Mouse (Mus musculus): ENCODE data around the gene Naa38. TPM values are rescaled to one million over a fixed set of nuclear protein-coding genes. Genes with fewer than 3 reads are reported as not detected.
"Not testable (repeated sequence)": the region's sequence is repeated elsewhere in the genome, so short reads cannot be mapped to it uniquely, and the experiment has no call there.

The Naa38 gene
- total RNA-seq, 1 experiment from 2014 or later: 93.2 TPM

DNA sequence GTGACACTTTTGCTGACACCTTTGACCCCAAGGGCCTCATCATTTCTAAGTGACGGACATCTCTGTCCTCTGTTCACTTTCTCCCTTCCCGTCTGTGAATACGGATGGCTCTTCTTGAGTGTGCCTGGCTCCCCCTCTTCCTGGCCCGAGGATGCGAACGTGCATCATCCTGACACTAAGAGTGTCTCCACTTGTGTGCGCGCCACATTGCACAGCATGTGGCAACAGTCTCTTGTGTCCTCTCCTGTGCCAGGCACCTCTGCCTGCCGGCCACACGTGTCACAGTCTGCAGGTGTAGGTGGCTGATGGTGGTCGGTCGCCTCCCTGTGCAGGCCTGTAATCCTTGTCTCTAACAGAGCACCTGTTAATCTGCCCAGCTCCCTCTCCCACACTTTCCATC is 23.7 kb upstream of the Naa38 start:
- ATAC-seq (replicated peaks in 1 of 2; ENCODE audit: insufficient read depth in 1 of 2, low FRiP score in 2 of 2, low TSS enrichment in 1 of 2, low read depth in 1 of 2, poor library complexity in 2 of 2, severe bottlenecking in 2 of 2): no peak

DNA sequence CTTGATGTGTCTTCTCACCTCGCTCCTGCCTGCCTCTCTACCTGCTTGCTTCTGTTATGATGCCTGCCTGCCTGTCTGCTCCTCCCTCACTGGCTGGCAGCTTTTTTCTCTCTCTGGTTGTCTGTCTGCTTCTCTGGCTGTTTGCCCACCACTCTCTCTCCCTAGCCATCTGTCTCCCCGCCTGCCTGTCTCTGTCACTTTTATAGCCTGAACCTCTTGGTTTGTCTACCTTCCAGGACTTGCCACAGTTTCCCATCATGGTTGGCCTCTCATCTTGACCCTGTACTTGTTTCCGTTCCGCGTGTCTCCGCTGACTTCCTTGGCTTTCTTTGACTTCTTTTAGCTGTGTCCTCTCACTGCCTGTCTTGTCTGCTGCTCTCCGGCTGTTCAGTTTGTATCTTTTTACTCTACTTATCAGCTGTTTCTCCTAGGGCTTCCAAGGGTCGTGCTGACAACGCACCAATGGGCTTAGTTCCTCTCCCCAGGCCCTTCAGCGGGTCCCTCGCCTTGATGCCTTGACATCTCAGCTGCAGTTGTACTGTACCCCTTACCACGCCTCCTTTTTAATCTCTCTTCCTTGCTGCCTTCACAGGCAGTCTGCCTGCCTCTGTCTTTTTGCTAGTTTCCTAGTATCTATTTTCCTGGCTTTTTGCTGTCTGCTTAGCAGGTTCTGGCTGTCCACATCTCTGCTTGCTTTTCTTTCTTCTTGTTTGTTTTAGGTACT is 23.1 kb upstream of the Naa38 start:
- no peak for ATAC-seq (replicated peaks in 1 of 2; ENCODE audit: insufficient read depth in 1 of 2, low FRiP score in 2 of 2, low TSS enrichment in 1 of 2, low read depth in 1 of 2, poor library complexity in 2 of 2, severe bottlenecking in 2 of 2)

DNA sequence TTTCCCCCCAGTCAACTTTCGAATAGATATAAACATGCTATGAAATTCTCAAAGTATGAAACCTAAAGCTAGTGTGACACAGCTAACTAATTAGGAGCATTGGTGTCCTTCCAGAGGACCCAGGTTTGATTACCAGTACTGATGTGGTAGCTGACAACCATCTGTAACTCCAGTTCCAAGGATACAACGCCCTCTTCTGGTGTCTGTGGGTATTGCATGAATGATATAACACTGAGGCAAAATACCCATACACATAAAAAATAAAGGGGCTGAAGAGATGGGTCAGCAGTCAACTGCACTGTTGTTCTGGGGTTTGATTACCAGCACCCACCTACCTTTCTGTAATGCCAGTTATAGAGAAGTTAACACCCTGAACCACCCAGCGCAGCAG is 22.5 kb upstream of the Naa38 start:
- ATAC-seq (replicated peaks in 1 of 2; ENCODE audit: insufficient read depth in 1 of 2, low FRiP score in 2 of 2, low TSS enrichment in 1 of 2, low read depth in 1 of 2, poor library complexity in 2 of 2, severe bottlenecking in 2 of 2): no peak

DNA sequence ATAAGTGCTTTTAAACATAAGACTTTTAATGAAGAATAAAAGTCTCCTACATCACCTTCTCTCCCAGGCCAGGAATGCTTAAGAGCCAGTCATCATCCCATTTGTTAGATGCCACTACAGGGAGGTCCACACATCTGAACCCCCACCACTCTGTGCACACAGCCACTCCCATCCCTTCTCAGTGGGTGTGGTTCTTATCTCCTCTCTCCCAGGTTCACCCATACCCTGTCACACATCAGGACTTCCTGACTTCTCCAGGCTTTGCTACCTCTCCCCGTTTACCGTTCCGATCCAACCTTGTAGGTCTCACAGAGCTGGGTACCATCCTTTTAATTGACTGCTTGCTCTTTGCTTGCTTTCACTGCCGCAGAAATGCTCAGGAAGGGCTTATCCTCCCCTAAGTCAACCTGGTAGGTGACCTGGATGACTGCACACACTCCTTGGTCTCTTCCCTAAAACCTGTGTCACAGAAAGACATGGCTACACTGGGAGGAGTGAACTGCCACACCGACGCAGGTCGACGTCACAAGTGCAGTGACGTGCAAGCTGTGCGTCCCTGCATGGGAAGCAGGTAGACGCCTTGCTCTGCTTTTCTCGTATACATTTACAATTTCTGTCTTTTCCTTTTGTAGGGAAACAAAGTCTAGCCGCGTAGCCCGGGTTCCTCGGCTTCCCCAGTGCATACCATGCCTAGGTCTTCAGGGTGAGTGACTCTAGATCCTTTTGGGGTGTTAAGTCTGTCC is 21.9 kb upstream of the Naa38 start:
- ATAC-seq (replicated peaks in 1 of 2; ENCODE audit: insufficient read depth in 1 of 2, low FRiP score in 2 of 2, low TSS enrichment in 1 of 2, low read depth in 1 of 2, poor library complexity in 2 of 2, severe bottlenecking in 2 of 2): no peak

DNA sequence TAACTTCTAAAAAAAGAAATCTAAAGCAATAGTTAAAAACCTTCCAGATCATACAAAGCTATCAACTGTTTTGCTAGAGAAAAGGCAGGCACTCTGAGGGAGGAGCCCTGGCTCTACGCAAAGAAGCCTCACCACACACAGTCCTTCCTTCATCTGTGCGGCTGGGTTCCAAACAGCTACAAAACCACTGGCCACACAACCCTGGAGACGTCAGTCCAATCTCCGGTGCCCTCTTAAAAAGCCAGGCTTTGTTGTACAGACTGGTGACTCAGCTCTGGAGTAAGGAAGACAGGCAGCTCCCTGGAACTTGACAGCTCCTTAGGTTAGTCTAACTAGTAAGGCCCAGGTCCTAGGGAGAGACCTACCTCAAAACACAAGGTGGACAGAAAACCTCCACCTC is 19.6 kb upstream of the Naa38 start:
- 0 out of 4 replicates have a peak, but pooled peaks of 1 of the 2 experiments have one; percentile 30 for ATAC-seq (replicated peaks in 1 of 2; ENCODE audit: insufficient read depth in 1 of 2, low FRiP score in 2 of 2, low TSS enrichment in 1 of 2, low read depth in 1 of 2, poor library complexity in 2 of 2, severe bottlenecking in 2 of 2)

DNA sequence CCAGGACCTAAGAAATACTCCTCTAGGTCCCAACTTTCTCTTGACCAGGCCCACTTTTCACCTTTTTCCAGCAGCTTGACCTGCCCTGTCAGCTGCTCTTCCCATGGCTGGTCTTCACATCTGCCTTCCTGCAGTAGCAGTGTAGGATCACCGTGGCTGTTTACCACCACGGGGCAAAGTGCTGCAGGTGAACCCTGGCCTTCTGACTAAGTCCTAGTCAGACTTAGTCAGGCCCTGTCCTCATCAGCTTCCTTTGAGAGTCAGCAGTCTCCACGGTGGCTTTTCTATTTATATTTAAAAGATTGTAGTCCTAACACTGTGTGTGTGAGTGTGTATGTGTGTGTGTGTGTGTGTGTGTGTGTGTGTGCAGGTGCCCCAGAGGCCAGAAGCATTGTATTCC is 17.5 kb upstream of the Naa38 start:
- no peak for ATAC-seq (replicated peaks in 1 of 2; ENCODE audit: insufficient read depth in 1 of 2, low FRiP score in 2 of 2, low TSS enrichment in 1 of 2, low read depth in 1 of 2, poor library complexity in 2 of 2, severe bottlenecking in 2 of 2)

DNA sequence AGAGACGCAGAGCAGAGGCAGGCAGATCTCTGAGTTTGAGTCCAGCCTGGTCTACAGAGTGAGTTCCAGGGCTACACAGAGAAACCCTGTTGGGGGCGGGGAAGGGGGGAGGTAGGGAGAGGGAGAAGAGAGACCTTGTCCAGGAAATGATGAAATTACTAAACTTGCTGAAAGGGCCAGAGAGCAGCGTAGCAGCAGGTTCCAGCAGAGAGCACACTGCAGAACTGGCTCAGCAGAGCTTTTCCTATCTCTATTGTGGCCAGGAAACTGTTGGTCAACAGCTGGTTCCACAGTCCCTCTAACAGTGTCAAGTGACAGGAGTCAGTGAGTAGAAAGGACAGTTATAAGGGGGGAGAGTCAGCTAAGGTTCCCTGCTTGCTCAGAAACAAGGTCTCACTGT is 15.7 kb upstream of the Naa38 start:
- ATAC-seq (replicated peaks in 1 of 2; ENCODE audit: insufficient read depth in 1 of 2, low FRiP score in 2 of 2, low TSS enrichment in 1 of 2, low read depth in 1 of 2, poor library complexity in 2 of 2, severe bottlenecking in 2 of 2): 0 out of 4 replicates have a peak, but pooled peaks of 1 of the 2 experiments have one; percentile 32

DNA sequence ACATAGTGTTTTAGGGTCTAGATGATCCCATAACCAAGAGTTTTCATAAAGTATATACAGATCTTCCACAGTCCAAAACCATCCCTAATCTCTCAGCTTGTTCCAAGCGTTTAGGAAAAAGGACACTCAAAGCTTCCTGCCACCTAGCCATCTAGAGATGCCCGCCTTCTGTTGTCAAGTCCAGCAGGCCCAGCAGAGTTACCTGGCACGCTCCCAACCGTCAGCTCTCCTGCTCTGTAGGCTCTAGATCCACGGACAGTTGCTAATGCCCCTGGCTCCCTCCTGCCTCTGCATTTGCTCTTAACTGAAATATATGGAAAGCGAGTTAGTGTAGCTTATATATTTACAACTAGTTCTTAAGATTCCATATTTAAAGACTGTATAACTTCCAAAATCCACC is 13.9 kb upstream of the Naa38 start:
- ATAC-seq (replicated peaks in 1 of 2; ENCODE audit: insufficient read depth in 1 of 2, low FRiP score in 2 of 2, low TSS enrichment in 1 of 2, low read depth in 1 of 2, poor library complexity in 2 of 2, severe bottlenecking in 2 of 2): no peak

DNA sequence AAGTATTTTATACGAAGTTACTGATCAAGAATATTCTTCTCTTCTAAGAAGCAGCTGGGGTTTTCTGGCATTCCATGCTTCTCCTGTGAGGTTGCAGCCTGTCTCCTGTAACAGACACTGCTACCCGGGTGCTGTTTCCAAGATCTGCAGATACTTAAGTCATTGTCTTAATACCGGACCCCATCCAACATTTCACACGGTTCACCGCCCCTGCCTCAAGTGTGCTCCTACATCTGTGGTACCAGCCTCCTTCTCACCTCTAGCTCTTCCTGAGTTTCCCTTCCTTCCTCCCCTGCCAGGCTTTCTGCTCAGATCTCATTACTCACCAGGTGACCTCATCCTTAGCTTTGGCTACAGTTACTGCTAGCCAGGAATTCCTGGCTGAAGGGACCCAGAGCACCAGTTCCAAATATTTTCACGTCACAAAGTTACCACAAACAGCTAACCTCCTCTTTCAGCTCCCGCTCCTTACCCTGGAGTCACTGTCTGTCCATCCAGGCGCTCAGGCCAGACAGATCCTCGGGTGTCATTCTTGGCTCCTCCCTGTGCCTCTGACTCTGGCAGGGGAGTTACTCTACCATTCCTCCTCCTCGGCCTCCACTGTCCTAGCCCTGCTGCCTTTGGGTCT is 12.7 kb upstream of the Naa38 start:
- no peak for ATAC-seq (replicated peaks in 1 of 2; ENCODE audit: insufficient read depth in 1 of 2, low FRiP score in 2 of 2, low TSS enrichment in 1 of 2, low read depth in 1 of 2, poor library complexity in 2 of 2, severe bottlenecking in 2 of 2)

DNA sequence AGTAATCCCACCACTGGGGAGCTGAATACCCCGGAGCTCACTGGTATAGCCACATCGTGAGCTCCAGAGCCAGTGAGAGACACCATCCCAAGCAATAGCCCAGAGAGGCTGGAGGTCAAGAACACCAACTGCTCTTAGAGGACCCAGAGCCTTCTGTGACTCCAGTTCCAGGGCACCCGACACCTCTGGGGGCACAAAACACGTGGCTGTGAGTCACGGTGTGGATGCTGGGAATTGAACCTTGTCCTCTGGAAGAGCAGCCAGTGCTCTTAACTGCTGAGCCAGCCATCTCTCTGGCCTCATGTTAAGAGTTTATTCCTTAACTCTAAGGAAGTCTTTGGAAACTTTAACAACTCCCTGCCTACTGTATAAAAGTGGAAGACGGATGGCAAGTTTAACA is 10.3 kb upstream of the Naa38 start:
- no peak for ATAC-seq (replicated peaks in 1 of 2; ENCODE audit: insufficient read depth in 1 of 2, low FRiP score in 2 of 2, low TSS enrichment in 1 of 2, low read depth in 1 of 2, poor library complexity in 2 of 2, severe bottlenecking in 2 of 2)

DNA sequence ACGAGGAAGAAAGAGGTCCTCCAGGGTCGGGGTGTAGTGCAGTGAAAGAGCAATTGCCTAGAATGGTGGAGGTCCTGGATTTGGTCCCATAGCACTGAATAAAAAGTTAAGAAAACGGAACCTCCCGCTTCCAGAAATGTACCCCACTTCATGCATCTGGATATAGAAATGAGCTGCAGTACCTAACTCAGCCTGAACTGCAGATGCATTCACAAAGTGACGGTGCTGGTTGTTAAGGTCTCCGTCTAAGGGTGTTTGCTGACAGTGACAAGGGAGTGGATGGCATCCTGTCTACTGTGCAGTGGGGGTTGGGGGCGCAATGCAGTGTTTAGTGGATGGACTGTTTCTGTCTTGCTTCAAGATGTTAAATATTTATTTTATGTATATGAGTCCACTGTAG is 8.5 kb upstream of the Naa38 start:
- no peak for ATAC-seq (replicated peaks in 1 of 2; ENCODE audit: insufficient read depth in 1 of 2, low FRiP score in 2 of 2, low TSS enrichment in 1 of 2, low read depth in 1 of 2, poor library complexity in 2 of 2, severe bottlenecking in 2 of 2)

DNA sequence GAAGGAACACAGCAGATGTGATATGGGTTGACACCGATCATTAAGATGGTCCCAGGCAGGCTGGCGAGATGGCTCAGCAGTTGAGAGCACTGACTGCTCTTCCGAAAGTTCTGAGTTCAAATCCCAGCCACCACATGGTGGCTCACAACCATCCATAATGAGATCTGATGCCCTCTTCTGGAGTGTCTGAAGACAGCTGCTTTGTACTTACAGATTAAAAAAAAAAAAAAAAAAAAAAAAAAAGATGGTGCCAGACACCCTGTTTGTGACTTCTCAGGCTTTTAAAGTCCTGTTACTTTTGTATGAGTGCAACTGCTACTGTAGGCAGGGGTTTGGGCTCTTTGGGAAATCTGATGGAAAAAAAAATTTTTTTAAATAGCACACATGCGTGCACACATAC is 6.6 kb upstream of the Naa38 start:
- no peak for ATAC-seq (replicated peaks in 1 of 2; ENCODE audit: insufficient read depth in 1 of 2, low FRiP score in 2 of 2, low TSS enrichment in 1 of 2, low read depth in 1 of 2, poor library complexity in 2 of 2, severe bottlenecking in 2 of 2)

DNA sequence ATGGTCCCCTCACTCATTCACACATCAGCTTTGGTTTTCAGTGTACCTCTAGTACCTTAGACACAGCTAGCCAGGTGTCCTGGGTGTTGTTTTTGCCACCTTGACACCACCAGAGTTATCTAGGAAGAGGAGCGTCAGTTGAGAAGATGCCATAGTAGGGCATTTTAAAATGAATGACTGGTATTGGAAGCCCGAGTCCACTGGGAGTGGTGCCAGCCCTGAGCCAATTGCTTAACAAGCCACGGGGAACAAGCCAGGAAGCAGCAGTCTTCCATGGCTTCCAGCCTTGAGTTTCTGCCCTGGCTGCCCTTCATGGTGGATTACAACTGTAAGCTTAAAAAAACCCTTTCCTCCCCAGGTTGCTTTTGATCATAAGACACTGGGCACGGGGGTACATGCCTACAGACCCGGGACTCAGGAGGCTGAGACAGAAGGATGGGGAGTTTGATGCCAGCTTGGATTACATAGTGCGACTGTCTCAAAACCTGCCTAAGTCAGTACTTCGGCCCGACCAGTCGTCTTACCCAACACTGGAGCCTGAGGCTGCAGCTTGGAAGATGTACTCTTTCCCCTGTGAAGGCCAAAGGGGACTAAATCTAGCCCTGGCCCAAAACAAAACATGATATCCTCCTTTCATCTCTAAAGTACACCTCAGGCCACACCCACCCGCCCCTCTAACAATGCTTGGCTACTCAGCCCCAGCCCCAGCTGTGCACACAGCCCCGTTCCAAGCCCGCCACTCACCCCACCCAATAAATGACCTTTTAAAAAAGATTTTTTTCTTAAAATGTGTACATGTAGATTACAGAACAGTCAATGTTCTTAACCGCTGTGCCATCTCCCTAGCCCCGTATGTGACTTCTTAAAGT is 5.5 kb upstream of the Naa38 start:
- no peak for ATAC-seq (replicated peaks in 1 of 2; ENCODE audit: insufficient read depth in 1 of 2, low FRiP score in 2 of 2, low TSS enrichment in 1 of 2, low read depth in 1 of 2, poor library complexity in 2 of 2, severe bottlenecking in 2 of 2)

DNA sequence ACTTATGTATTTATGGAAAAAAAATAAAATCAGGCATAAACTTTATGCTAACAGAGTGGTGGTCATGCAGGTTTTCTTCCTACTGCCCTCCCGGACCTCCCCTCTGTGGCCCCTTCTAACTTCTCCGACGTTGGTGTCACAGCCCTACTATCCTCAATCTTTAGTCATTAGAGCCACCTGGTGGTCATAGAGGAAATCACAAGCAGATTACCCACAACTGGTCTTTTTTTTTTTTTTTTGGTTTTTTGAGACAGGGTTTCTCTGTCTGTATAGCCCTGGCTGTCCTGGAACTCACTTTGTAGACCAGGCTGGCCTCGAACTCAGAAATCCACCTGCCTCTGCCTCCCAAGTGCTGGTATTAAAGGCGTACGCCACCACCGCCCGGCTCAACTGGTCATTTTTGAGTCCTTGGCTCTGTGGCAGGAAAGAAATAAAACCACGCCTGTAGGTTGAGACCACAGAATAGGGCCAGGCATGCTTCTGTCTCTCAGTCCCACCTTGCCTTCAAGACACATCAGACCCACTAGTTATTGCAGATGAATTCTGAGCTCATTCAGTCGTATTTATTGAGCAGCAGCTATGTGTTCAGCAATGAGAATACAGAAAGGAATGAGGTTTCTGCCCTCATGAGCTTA is 4.8 kb upstream of the Naa38 start:
- no peak; a peak in 1 of 4 replicates for ATAC-seq (replicated peaks in 1 of 2; ENCODE audit: insufficient read depth in 1 of 2, low FRiP score in 2 of 2, low TSS enrichment in 1 of 2, low read depth in 1 of 2, poor library complexity in 2 of 2, severe bottlenecking in 2 of 2)

DNA sequence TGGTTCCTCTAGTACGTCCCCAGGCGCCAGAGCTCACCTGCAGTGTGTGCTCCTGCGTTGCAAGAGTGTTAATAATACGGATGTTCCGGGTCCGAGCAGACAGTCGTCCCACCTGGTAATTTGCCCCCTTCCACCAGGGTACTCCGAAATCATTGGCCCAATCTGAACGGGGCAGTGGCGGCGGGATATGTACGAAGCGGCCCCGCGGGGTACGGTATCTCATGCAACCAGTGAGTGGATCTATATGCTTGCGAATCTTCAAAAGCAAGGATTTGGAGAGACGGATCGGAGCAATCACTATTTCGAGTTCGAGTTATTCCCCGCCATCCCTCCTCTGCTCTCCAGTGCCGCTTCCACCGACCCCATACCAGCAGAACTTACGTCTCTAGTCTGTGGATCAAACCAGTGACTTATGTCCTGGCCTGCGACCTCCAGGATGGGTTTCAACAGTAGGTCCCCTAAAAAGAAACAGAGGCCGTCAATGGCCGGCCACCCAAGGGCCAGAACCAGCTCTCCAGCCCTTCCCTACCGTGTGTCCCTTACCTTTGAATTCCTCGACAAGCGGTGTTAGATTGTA is 608 bp upstream of the Naa38 start:
- ATAC-seq (replicated peaks in 1 of 2; ENCODE audit: insufficient read depth in 1 of 2, low FRiP score in 2 of 2, low TSS enrichment in 1 of 2, low read depth in 1 of 2, poor library complexity in 2 of 2, severe bottlenecking in 2 of 2): not testable (repeated sequence)

DNA sequence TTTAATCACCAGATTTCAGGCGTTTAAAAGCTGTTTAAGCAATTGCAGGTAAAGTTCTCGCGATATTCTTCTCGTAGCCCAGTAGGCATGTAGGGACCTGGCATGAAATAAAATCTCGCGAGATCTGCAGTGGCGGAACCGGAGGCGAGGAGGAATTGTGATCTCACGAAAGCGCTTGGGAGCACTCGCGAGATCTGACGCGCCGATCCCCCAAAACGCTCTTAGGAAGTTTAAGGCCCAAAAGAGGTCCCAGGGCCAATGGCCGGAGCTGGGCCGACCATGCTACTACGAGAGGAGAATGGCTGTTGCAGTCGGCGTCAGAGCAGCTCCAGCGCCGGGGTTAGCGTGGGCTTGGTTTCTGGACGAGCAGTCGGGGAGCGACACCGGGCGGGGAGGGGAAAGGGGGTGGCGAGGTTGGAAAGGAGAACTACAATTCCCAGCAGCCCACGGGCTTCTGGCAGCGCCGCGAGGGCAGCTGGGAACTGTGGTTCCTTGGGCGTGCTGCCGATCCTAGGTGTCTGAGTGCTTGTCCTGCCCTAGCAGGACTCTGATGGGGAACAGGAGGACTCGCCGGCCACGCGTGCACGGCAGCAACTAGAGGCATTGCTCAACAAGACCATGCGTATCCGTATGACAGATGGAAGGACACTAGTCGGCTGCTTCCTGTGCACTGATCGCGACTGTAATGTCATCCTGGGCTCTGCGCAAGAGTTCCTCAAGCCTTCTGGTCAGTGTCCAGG is 517 bp downstream of the Naa38 start:
- ATAC-seq (replicated peaks in 1 of 2; ENCODE audit: insufficient read depth in 1 of 2, low FRiP score in 2 of 2, low TSS enrichment in 1 of 2, low read depth in 1 of 2, poor library complexity in 2 of 2, severe bottlenecking in 2 of 2): peak; percentile 80 to 87

Measured in hematopoietic stem cell, adult 5-6 weeks (primary cell).